Mouse (Mus musculus) adrenal gland, adult 8-10 months (tissue): ENCODE measurements at regions not wholly inside any gene's neighbourhood (a gene's known extent, or its start where the extent isn't known, plus 50 kb on each side); places are given as distances from the start of the nearest gene placed in this dataset.

Source experiments
- DNase-seq: peaks from one replicate; pipeline ENCODE4 v3.0.0; 2022

- no peak for DNase-seq
Observed at GRCm38 (mm10) chr14:28775686-28776085, 242.3 kb upstream of the Lrtm1 start.

- no peak for DNase-seq
Observed at GRCm38 (mm10) chr14:28777791-28778190, 240.2 kb upstream of the Lrtm1 start.

- DNase-seq: no peak
Observed at GRCm38 (mm10) chr14:28781660-28782059, 236.3 kb upstream of the Lrtm1 start.

- no peak for DNase-seq
Observed at GRCm38 (mm10) chr14:28784106-28784633, 233.8 kb upstream of the Lrtm1 start.

GRCm38 (mm10) chr14:28798290-28798689, 219.7 kb upstream of the Lrtm1 start:
- no peak for DNase-seq

GRCm38 (mm10) chr14:28801681-28802080, 216.3 kb upstream of the Lrtm1 start:
- DNase-seq: no peak

- no peak for DNase-seq
Observed at GRCm38 (mm10) chr14:28802126-28802525, 215.9 kb upstream of the Lrtm1 start.

- no peak for DNase-seq
Observed at GRCm38 (mm10) chr14:28808094-28808493, 209.9 kb upstream of the Lrtm1 start.

- DNase-seq: no peak
Observed at GRCm38 (mm10) chr14:28809355-28809754, 208.7 kb upstream of the Lrtm1 start.

- DNase-seq: no peak
Observed at GRCm38 (mm10) chr14:28820970-28821369, 197.0 kb upstream of the Lrtm1 start.

- DNase-seq: no peak
Observed at GRCm38 (mm10) chr14:28827186-28827585, 190.8 kb upstream of the Lrtm1 start.

- no peak for DNase-seq
Observed at GRCm38 (mm10) chr14:28837117-28837516, 180.9 kb upstream of the Lrtm1 start.

GRCm38 (mm10) chr14:28848831-28849590, 169.0 kb upstream of the Lrtm1 start:
- DNase-seq: peak; percentile 7
